In genomic region chr5:64045502-64045901, GRCm38 (mm10) we compare ENCODE assay signal across 8 mouse cellular contexts. TPM values are rescaled to one million over a fixed set of nuclear protein-coding genes. Genes with fewer than 3 reads are reported as not detected.
DNase-seq lines count a peak whose midpoint lies in the region; ATAC-seq lines count a peak whose summit lies in the region.

No protein-coding gene starts in this region.

- H3K4me2 ChIP-seq in neural tube, embryonic 15.5 days, result peak overlapping the region; percentile 30

- peak; percentile 43 to 55 for DNase-seq in cerebellum, postnatal 14 days
- DNase-seq in cerebellum, adult 11 months, result no peak
- DNase-seq in urinary bladder, postnatal 14 days (ENCODE audit: low spot score), result peak; percentile 34
- no peak for DNase-seq in urinary bladder, postnatal 10 days (ENCODE audit: low spot score)
- peak; percentile 54 to 57 for DNase-seq in heart, postnatal 36 days
- DNase-seq in left cerebral cortex, postnatal 4 days, result peak; percentile 69
- no peak for DNase-seq in natural killer cell, adult 2 months (ENCODE audit: low spot score in 2 of 2)

- intact Hi-C loops in heart, postnatal 36 days (cut with DNase I), result no loop called here
- intact Hi-C loops in left cerebral cortex, postnatal 4 days (cut with DNase I), result no loop called here

- 17% methylated on average over 8 of the region's 8 CpGs for WGBS in neural tube, embryonic 15.5 days

- H3K4me1 ChIP-seq in neural tube, embryonic 15.5 days, result peaks cover 5% of the 10 kb centered on the region; the same call in 1 of the 2 replicates

- peak; percentile 85 for ATAC-seq in neural tube, embryonic 15.5 days (ENCODE audit: low FRiP score)

- no peaks in the 10 kb centered on the region for H3K36me3 ChIP-seq in neural tube, embryonic 15.5 days

- no peak overlapping the region for H3K27ac ChIP-seq in neural tube, embryonic 15.5 days (replicated peaks)

- no peak overlapping the region for H3K4me3 ChIP-seq in neural tube, embryonic 15.5 days (replicated peaks)

- no peaks in the 10 kb centered on the region for H3K27me3 ChIP-seq in neural tube, embryonic 15.5 days (replicated peaks)

- no peak overlapping the region for H3K9ac ChIP-seq in neural tube, embryonic 15.5 days (replicated peaks)

- H3K9me3 ChIP-seq in neural tube, embryonic 15.5 days (replicated peaks), result no peaks in the 10 kb centered on the region

RNA-seq across cellular contexts. Expression of gene Pgm2, which starts 47.2 kb away (rescaled TPM):
- total RNA-seq in heart, postnatal 36 days (2021), result 1 to 10 TPM; 5.7 to 8.5 TPM
- 10 to 100 TPM; 14.5 to 16.4 TPM for total RNA-seq in left cerebral cortex, postnatal 4 days (2021)
- polyA plus RNA-seq in neural tube, embryonic 15.5 days (2015; fragmentation: Nextera tagmentation; extraction: Ambion mirVana), result 19.3 and 21.9 TPM in 2 replicates

Comparison
In these comparisons a context has a peak if more than half of its experiments do, and no peak if none do; other contexts are left out.
1. DNase-seq: peak in cerebellum, postnatal 14 days (2 of 2), urinary bladder, postnatal 14 days (single experiment), heart, postnatal 36 days (2 of 2) and left cerebral cortex, postnatal 4 days (single experiment); none in cerebellum, adult 11 months (single experiment), urinary bladder, postnatal 10 days (single experiment) and natural killer cell, adult 2 months (0 of 2).